Mouse (Mus musculus) skeletal muscle tissue, adult 2 months (tissue): Measurements from ENCODE around the gene Cpsf7.

Source experiments
- DNase-seq: peaks from one replicate; pipeline ENCODE4 v3.0.0-alpha.2; 2012; ENCODE audit warnings: low read depth, low spot score

The Cpsf7 gene

GRCm38 (mm10) chr19:10560108-10560507 lies 35.0 kb downstream of the Cpsf7 start:
- DNase-seq = no peak

- peak; percentile 40 for DNase-seq
Measured at GRCm38 (mm10) chr19:10561558-10562314, 36.7 kb downstream of the Cpsf7 start.

- no peak for DNase-seq
Measured at GRCm38 (mm10) chr19:10562351-10562750, 37.3 kb downstream of the Cpsf7 start.

GRCm38 (mm10) chr19:10564278-10564677 lies 39.2 kb downstream of the Cpsf7 start:
- no peak for DNase-seq

GRCm38 (mm10) chr19:10565217-10565616 lies 40.2 kb downstream of the Cpsf7 start:
- DNase-seq = no peak

- no peak for DNase-seq
Measured at GRCm38 (mm10) chr19:10569627-10570026, 44.6 kb downstream of the Cpsf7 start.

GRCm38 (mm10) chr19:10576690-10577561 lies 51.9 kb downstream of the Cpsf7 start, which contains the start of the genes Cyb561a3 and Tmem138:
Gene Cyb561a3 (plus strand): TSS chr19:10577172.
Gene Tmem138 (minus strand): TSS chr19:10577362.
- DNase-seq = peak; percentile 92

GRCm38 (mm10) chr19:10580102-10580501 lies 55.0 kb downstream of the Cpsf7 start:
- DNase-seq = no peak

GRCm38 (mm10) chr19:10580761-10581160 lies 55.7 kb downstream of the Cpsf7 start:
- DNase-seq = no peak

GRCm38 (mm10) chr19:10581984-10582383 lies 56.9 kb downstream of the Cpsf7 start:
- DNase-seq = no peak

GRCm38 (mm10) chr19:10583550-10584146 lies 58.6 kb downstream of the Cpsf7 start:
- DNase-seq = no peak

- DNase-seq = no peak
Measured at GRCm38 (mm10) chr19:10585112-10585511, 60.0 kb downstream of the Cpsf7 start.

- DNase-seq = no peak
Measured at GRCm38 (mm10) chr19:10587231-10587630, 62.2 kb downstream of the Cpsf7 start.

- DNase-seq = no peak
Measured at GRCm38 (mm10) chr19:10589127-10589857, 64.2 kb downstream of the Cpsf7 start.

- no peak for DNase-seq
Measured at GRCm38 (mm10) chr19:10590301-10590700, 65.2 kb downstream of the Cpsf7 start.

- no peak for DNase-seq
Measured at GRCm38 (mm10) chr19:10591659-10592377, 66.8 kb downstream of the Cpsf7 start.
